Mouse (Mus musculus): ENCODE measurements at regions not wholly inside any gene's neighbourhood (a gene's known extent, or its start where the extent isn't known, plus 50 kb on each side); places are given as distances from the start of the nearest gene placed in this dataset.

GRCm38 (mm10) chr2:173445039-173445438, 77.3 kb upstream of the 1700021F07Rik start:
- no peak for TF ChIP-seq CTCF (IDR thresholded peaks at IDR 0.05)
- TF ChIP-seq EP300 (IDR thresholded peaks at IDR 0.05) = no peak

Measured in lung, postnatal 0 days (tissue).